Mouse (Mus musculus) leukemia stem cell, adult 10-12 weeks (primary cell): ENCODE results near the gene Adamts4. TPM values are rescaled to one million over a fixed set of nuclear protein-coding genes. Genes with fewer than 3 reads are reported as not detected.

Experiments
- polyA plus RNA-seq: library from polyadenylated mRNA; stranded (reverse); fragments of >175 nt; gene quantifications from 2 replicates; pipeline ENCODE4 v1.2.3, GENCODE M21; 2012; ENCODE audit warnings: low replicate concordance

Gene Adamts4
- polyA plus RNA-seq: 0.84 and 2.4 TPM in 2 replicates

GRCm38 (mm10) chr1:171249913-171250600 lies at the start of gene Adamts4:
Adamts4 (plus strand) TSS chr1:171250421.

GRCm38 (mm10) chr1:171213801-171214496 lies 36.3 kb upstream of the Adamts4 start, which contains the start of gene Nr1i3:
Nr1i3 (plus strand) TSS chr1:171213970.

GRCm38 (mm10) chr1:171222238-171223155 lies 27.7 kb upstream of the Adamts4 start, which contains the start of gene Tomm40l:
Tomm40l (minus strand) TSS chr1:171222514.

GRCm38 (mm10) chr1:171224857-171225256 lies 25.4 kb upstream of the Adamts4 start, which contains the start of gene Apoa2:
Apoa2 (plus strand) TSS chr1:171225054.

GRCm38 (mm10) chr1:171234126-171234525 lies 16.1 kb upstream of the Adamts4 start, which contains the start of gene Fcer1g:
Fcer1g (minus strand) TSS chr1:171234365.

GRCm38 (mm10) chr1:171250680-171251593 lies 716 bp downstream of the Adamts4 start, which contains the start of gene Ndufs2:
Ndufs2 (minus strand) TSS chr1:171251388.

GRCm38 (mm10) chr1:171269848-171270572 lies 19.8 kb downstream of the Adamts4 start, which contains the start of gene B4galt3:
B4galt3 (plus strand) TSS chr1:171270328.

GRCm38 (mm10) chr1:171280916-171281527 lies 30.8 kb downstream of the Adamts4 start, which contains the start of gene Ppox:
Ppox (minus strand) TSS chr1:171281186.

GRCm38 (mm10) chr1:171287136-171288081 lies 37.2 kb downstream of the Adamts4 start, which contains the start of gene Usp21:
Usp21 (minus strand) TSS chr1:171287991.

GRCm38 (mm10) chr1:171294298-171295062 lies 44.3 kb downstream of the Adamts4 start, which contains the start of gene Ufc1:
Ufc1 (minus strand) TSS chr1:171295024.

Other genes with a start within 250 kb of the Adamts4 start
- 0.89 and 1.4 TPM in 2 replicates for gene Fcgr4, start 231.5 kb upstream of the Adamts4 start, polyA plus RNA-seq
- 1.6 and 2.1 TPM in 2 replicates for gene Fcgr3, start 185.5 kb upstream of the Adamts4 start, polyA plus RNA-seq
- 0.93 and 2.2 TPM in 2 replicates for gene Cfap126, start 136.5 kb upstream of the Adamts4 start, polyA plus RNA-seq
- gene Sdhc, start 99.8 kb upstream of the Adamts4 start, polyA plus RNA-seq: 3.4 and 36.9 TPM in 2 replicates
- not detected in 2 replicates for gene Mpz, start 99.7 kb upstream of the Adamts4 start, polyA plus RNA-seq
- 0.62 and 0.98 TPM in 2 replicates for gene Pcp4l1, start 54.2 kb upstream of the Adamts4 start, polyA plus RNA-seq
- gene Nr1i3, start 36.5 kb upstream of the Adamts4 start, polyA plus RNA-seq: not detected in 2 replicates
- 26.4 and 37.3 TPM in 2 replicates for gene Tomm40l, start 27.9 kb upstream of the Adamts4 start, polyA plus RNA-seq
- gene Apoa2, start 25.4 kb upstream of the Adamts4 start, polyA plus RNA-seq: not detected in 2 replicates
- gene Fcer1g, start 16.1 kb upstream of the Adamts4 start, polyA plus RNA-seq: 4.7 and 8.4 TPM in 2 replicates
- gene Ndufs2, start 967 bp downstream of the Adamts4 start, polyA plus RNA-seq: 38.4 and 41.1 TPM in 2 replicates
- gene B4galt3, start 19.9 kb downstream of the Adamts4 start, polyA plus RNA-seq: 42.5 and 71.9 TPM in 2 replicates
- gene Ppox, start 30.8 kb downstream of the Adamts4 start, polyA plus RNA-seq: 169 and 176 TPM in 2 replicates
- 127 and 157 TPM in 2 replicates for gene Usp21, start 37.6 kb downstream of the Adamts4 start, polyA plus RNA-seq
- 14.2 and 23.6 TPM in 2 replicates for gene Ufc1, start 44.6 kb downstream of the Adamts4 start, polyA plus RNA-seq
- gene Dedd, start 78.7 kb downstream of the Adamts4 start, polyA plus RNA-seq: 5.3 and 15.7 TPM in 2 replicates
- gene Nit1, start 95.2 kb downstream of the Adamts4 start, polyA plus RNA-seq: 4.9 and 11.5 TPM in 2 replicates
- 5.4 and 7.4 TPM in 2 replicates for gene Pfdn2, start 95.2 kb downstream of the Adamts4 start, polyA plus RNA-seq
- 0.22 and 0.81 TPM in 2 replicates for gene Klhdc9, start 110.4 kb downstream of the Adamts4 start, polyA plus RNA-seq
- 0.87 and 1.1 TPM in 2 replicates for gene Nectin4, start 119.7 kb downstream of the Adamts4 start, polyA plus RNA-seq
- gene Arhgap30, start 138.5 kb downstream of the Adamts4 start, polyA plus RNA-seq: 30.2 and 30.6 TPM in 2 replicates
- 16.5 and 28.1 TPM in 2 replicates for gene Usf1, start 160.9 kb downstream of the Adamts4 start, polyA plus RNA-seq
- gene Tstd1, start 168.5 kb downstream of the Adamts4 start, polyA plus RNA-seq: not detected in 2 replicates
- gene F11r, start 187.1 kb downstream of the Adamts4 start, polyA plus RNA-seq: 0.45 and 8.3 TPM in 2 replicates